ENCODE assay signal across 8 mouse cellular contexts in the genomic region with DNA sequence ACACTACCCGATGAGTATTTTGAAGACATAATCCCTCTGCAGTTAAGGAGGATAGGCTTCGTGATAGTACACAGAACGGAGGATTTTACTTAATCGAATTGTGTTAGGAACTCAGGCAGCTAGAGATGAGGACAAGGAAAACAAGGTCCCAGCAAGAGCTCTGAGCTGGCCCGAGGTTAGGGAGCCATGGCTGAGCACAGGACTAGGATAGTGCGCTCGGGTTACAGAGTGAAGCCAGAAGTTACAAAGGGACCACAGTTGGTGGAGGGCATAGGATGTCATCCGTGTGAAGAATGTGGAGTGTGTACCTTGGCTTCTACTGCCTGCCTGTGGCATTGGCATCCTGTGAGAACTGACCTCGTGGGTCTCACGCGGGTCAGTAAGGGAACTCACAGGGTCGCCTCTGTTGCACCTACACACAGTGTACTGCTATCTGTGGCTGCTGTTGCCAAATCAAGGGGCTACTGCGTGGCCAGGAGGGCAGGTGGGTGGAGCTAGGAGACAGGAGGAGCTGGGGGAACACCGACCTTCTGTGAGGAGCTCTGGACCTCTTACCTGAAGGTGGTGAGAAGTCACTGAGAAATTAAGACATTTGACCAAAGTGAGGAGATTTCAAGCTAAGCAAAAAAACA. TPM values are rescaled to one million over a fixed set of nuclear protein-coding genes. Genes with fewer than 3 reads are reported as not detected.
A peak's percentile ranks its signal among the peaks of the same experiment; 100 is the strongest.
DNase-seq lines count a peak whose midpoint lies in the region; ATAC-seq lines count a peak whose summit lies in the region.

No protein-coding gene starts in this region.

- no peak for DNase-seq in heart, postnatal 25 days (ENCODE audit: low spot score)
- DNase-seq in embryonic facial prominence, embryonic 10.5 days (ENCODE audit: low spot score), result peak; percentile 50
- DNase-seq in hindbrain, embryonic 14.5 days (ENCODE audit: low spot score), result no peak
- DNase-seq in natural killer cell, adult 2 months (ENCODE audit: low spot score in 2 of 2), result no peak
- no peak for DNase-seq in gastrocnemius, adult 18-20 months (ENCODE audit: low spot score)

- H3K36me3 ChIP-seq in heart, embryonic 11.5 days (ENCODE audit: control insufficient read depth, insufficient read depth, low read length), result no peaks in the 10 kb centered on the region
- no peaks in the 10 kb centered on the region for H3K36me3 ChIP-seq in embryonic facial prominence, embryonic 10.5 days (replicated peaks)
- H3K36me3 ChIP-seq in hindbrain, embryonic 14.5 days (replicated peaks; ENCODE audit: control insufficient read depth, insufficient read depth), result no peaks in the 10 kb centered on the region
- H3K36me3 ChIP-seq in midbrain, embryonic 12.5 days, result no peaks in the 10 kb centered on the region

- ATAC-seq in heart, embryonic 11.5 days (replicated peaks; ENCODE audit: insufficient number of reproducible peaks, low FRiP score, low TSS enrichment), result no peak
- 0 out of 2 replicates have a peak, but pooled peaks have one; percentile 18 for ATAC-seq in hindbrain, embryonic 14.5 days (ENCODE audit: low FRiP score)
- peak; percentile 32; the same call in 1 of the 2 replicates for ATAC-seq in midbrain, embryonic 12.5 days (ENCODE audit: low FRiP score, low read depth)
- no peak; the same call in 1 of the 2 replicates for ATAC-seq in megakaryocyte progenitor cell, adult 5-6 weeks (replicated peaks; ENCODE audit: poor library complexity)

- H3K4me3 ChIP-seq in heart, embryonic 11.5 days (ENCODE audit: low read depth, low read length), result peak overlapping the region; percentile 16
- H3K4me3 ChIP-seq in embryonic facial prominence, embryonic 10.5 days, result peak overlapping the region; percentile 54
- peak overlapping the region; percentile 14; the same call in 1 of the 2 replicates for H3K4me3 ChIP-seq in hindbrain, embryonic 14.5 days (replicated peaks; ENCODE audit: low read length)
- H3K4me3 ChIP-seq in midbrain, embryonic 12.5 days, result peak overlapping the region; percentile 30; the same call in 1 of the 2 replicates

- peak overlapping the region; percentile 53 for H3K9ac ChIP-seq in heart, embryonic 11.5 days (ENCODE audit: low read depth, low read length)
- peak overlapping the region; percentile 62 for H3K9ac ChIP-seq in hindbrain, embryonic 14.5 days
- H3K9ac ChIP-seq in midbrain, embryonic 12.5 days (replicated peaks), result peak overlapping the region; percentile 32

- 41% methylated on average over 14 of the region's 14 CpGs for WGBS in heart, embryonic 11.5 days (ENCODE audit: insufficient replicate concordance)
- WGBS in embryonic facial prominence, embryonic 10.5 days, result 53% methylated on average over 14 of the region's 14 CpGs
- 65% methylated on average over 14 of the region's 14 CpGs for WGBS in hindbrain, embryonic 14.5 days
- 58% methylated on average over 14 of the region's 14 CpGs for WGBS in midbrain, embryonic 12.5 days

- H3K27ac ChIP-seq in heart, embryonic 11.5 days (ENCODE audit: low read depth, low read length), result peak overlapping the region; percentile 25
- peak overlapping the region; percentile 89 for H3K27ac ChIP-seq in embryonic facial prominence, embryonic 10.5 days (replicated peaks)
- H3K27ac ChIP-seq in hindbrain, embryonic 14.5 days, result peak overlapping the region; percentile 61
- H3K27ac ChIP-seq in midbrain, embryonic 12.5 days (replicated peaks), result peak overlapping the region; percentile 43

- intact Hi-C loops in heart, postnatal 25 days (cut with DNase I), result no loop called here

- H3K27me3 ChIP-seq in heart, embryonic 11.5 days (ENCODE audit: control insufficient read depth, insufficient read depth, low read length), result no peaks in the 10 kb centered on the region
- H3K27me3 ChIP-seq in embryonic facial prominence, embryonic 10.5 days (replicated peaks; ENCODE audit: low read depth, poor library complexity, severe bottlenecking), result peaks cover 24% of the 10 kb centered on the region
- no peaks in the 10 kb centered on the region for H3K27me3 ChIP-seq in hindbrain, embryonic 14.5 days (ENCODE audit: control insufficient read depth, insufficient read depth, low read length)
- H3K27me3 ChIP-seq in midbrain, embryonic 12.5 days, result peaks cover 18% of the 10 kb centered on the region

- H3K4me2 ChIP-seq in heart, embryonic 11.5 days, result peak overlapping the region; percentile 53
- peak overlapping the region; percentile 50 for H3K4me2 ChIP-seq in hindbrain, embryonic 14.5 days (replicated peaks)
- peak overlapping the region; percentile 55 for H3K4me2 ChIP-seq in midbrain, embryonic 12.5 days (replicated peaks)

- H3K9me3 ChIP-seq in heart, embryonic 11.5 days (replicated peaks; ENCODE audit: control insufficient read depth, low read length), result no peaks in the 10 kb centered on the region
- H3K9me3 ChIP-seq in embryonic facial prominence, embryonic 10.5 days, result no peaks in the 10 kb centered on the region
- no peaks in the 10 kb centered on the region for H3K9me3 ChIP-seq in hindbrain, embryonic 14.5 days (ENCODE audit: control insufficient read depth, low read length)
- no peaks in the 10 kb centered on the region for H3K9me3 ChIP-seq in midbrain, embryonic 12.5 days

- peaks cover 15% of the 10 kb centered on the region for H3K4me1 ChIP-seq in heart, embryonic 11.5 days (ENCODE audit: control insufficient read depth, insufficient read depth, low read length)
- peaks cover 10% of the 10 kb centered on the region for H3K4me1 ChIP-seq in embryonic facial prominence, embryonic 10.5 days
- peaks cover 9% of the 10 kb centered on the region for H3K4me1 ChIP-seq in hindbrain, embryonic 14.5 days (replicated peaks; ENCODE audit: control insufficient read depth, insufficient read depth, low read length)
- H3K4me1 ChIP-seq in midbrain, embryonic 12.5 days, result peaks cover 8% of the 10 kb centered on the region; the same call in 1 of the 2 replicates

RNA-seq across cellular contexts. Expression of a gene that starts 29.0 kb away (rescaled TPM):
- 5.3 and 5.7 TPM in 2 replicates for polyA plus RNA-seq in heart, embryonic 11.5 days (2014; fragmentation: Nextera tagmentation; extraction: Ambion mirVana)
- total RNA-seq in heart, postnatal 25 days (2021), result 1 to 10 TPM; 1.2 to 1.3 TPM
- polyA plus RNA-seq in embryonic facial prominence, embryonic 10.5 days (2016; fragmentation: Nextera tagmentation; extraction: Ambion mirVana), result 0.15 and 0.37 TPM in 2 replicates
- 0.21 and 0.33 TPM in 2 replicates for polyA plus RNA-seq in hindbrain, embryonic 14.5 days (2014; fragmentation: Nextera tagmentation; extraction: Ambion mirVana)
- 0.27 and 0.78 TPM in 2 replicates for polyA plus RNA-seq in midbrain, embryonic 12.5 days (2016; fragmentation: Nextera tagmentation; extraction: Ambion mirVana)
- 0.57 and 2.2 TPM in 2 replicates for total RNA-seq in megakaryocyte progenitor cell, adult 5-6 weeks (2015)
- 0.50 TPM in 1 of 2 replicates, not detected in the other for total RNA-seq in megakaryocyte progenitor cell, adult 5-6 weeks (2017)
- total RNA-seq in gastrocnemius, adult 18-20 months (2021), result 1 to 10 TPM in 1 of 2 experiments, under 1 TPM in 1; 0.78 to 1.0 TPM

Comparison
In these comparisons a context has a peak if more than half of its experiments do, and no peak if none do; other contexts are left out.
1. ATAC-seq: peak in hindbrain, embryonic 14.5 days (single experiment) and midbrain, embryonic 12.5 days (single experiment); none in heart, embryonic 11.5 days (single experiment) and megakaryocyte progenitor cell, adult 5-6 weeks (single experiment).
2. H3K27ac ChIP-seq: peak in every context shown above with its lines; median percentile 89 in embryonic facial prominence, embryonic 10.5 days; 61 in hindbrain, embryonic 14.5 days; 43 in midbrain, embryonic 12.5 days; 25 in heart, embryonic 11.5 days.
3. Peak in every context shown above with its lines, with median percentiles within 50 percentile points of each other: H3K4me2 ChIP-seq, H3K4me3 ChIP-seq and H3K9ac ChIP-seq.